Comparison of ENCODE assay signal across 16 mouse cellular contexts in genomic region chr12:55484079-55484774, GRCm38 (mm10).
"Had no signal": no experiment of that assay in that cellular context is flagged by ENCODE, and none has a peak within 500 bp of the region (broad histone marks: within the 10 kb centered on the region; RNA-seq: fewer than 3 reads in every experiment).

No protein-coding gene starts in this region.

- H3K4me2 ChIP-seq: liver, embryonic 11.5 days; lung, embryonic 14.5 days; midbrain, embryonic 12.5 days had no signal

- H3K4me1 ChIP-seq: midbrain, embryonic 12.5 days had no signal

- H3K27ac ChIP-seq: kidney, postnatal 0 days; layer of hippocampus, adult 2 months; liver, embryonic 14.5 days; macrophage; midbrain, embryonic 12.5 days; stomach, postnatal 0 days had no signal

- H3K27me3 ChIP-seq: midbrain, embryonic 12.5 days had no signal

- H3K4me3 ChIP-seq: layer of hippocampus, adult 2 months; midbrain, embryonic 12.5 days had no signal

- DNase-seq: kidney, postnatal 25 days; layer of hippocampus, adult 9-11 months; liver, postnatal 0 days; lung, embryonic 14.5 days; thymus, adult 2 months; thymus, postnatal 14 days; thymus, postnatal 4 days had no signal

- H3K9ac ChIP-seq: liver, embryonic 14.5 days; liver, postnatal 0 days; lung, embryonic 14.5 days; midbrain, embryonic 12.5 days had no signal

- ATAC-seq: liver, postnatal 0 days; lung, postnatal 0 days; midbrain, embryonic 16.5 days had no signal

- H3K9me3 ChIP-seq: midbrain, embryonic 12.5 days had no signal
